Mouse (Mus musculus) kidney, adult 8-10 months (tissue): ENCODE data around the gene Pyroxd1.
"Not testable (repeated sequence)": the region's sequence is repeated elsewhere in the genome, so short reads cannot be mapped to it uniquely, and the experiment has no call there.

Source experiments
- DNase-seq, 2 experiments: peaks; one replicate each; pipeline ENCODE4 v3.0.0; 2022

Gene Pyroxd1

GRCm38 (mm10) chr6:142345440-142346038 lies at the start of gene Pyroxd1:
TSS of gene Pyroxd1 (plus strand) at chr6:142345654.
- peak; percentile 85 to 89 for DNase-seq

GRCm38 (mm10) chr6:142298098-142298497 lies 47.4 kb upstream of the Pyroxd1 start, which contains the start of gene Iapp:
TSS of gene Iapp (plus strand) at chr6:142298423.
- no peak for DNase-seq

- DNase-seq: no peak
Measured at GRCm38 (mm10) chr6:142305076-142305475, 40.4 kb upstream of the Pyroxd1 start.

GRCm38 (mm10) chr6:142314285-142314684 lies 31.2 kb upstream of the Pyroxd1 start:
- DNase-seq: peak in 1 of 2 experiments; percentile 13

- DNase-seq: no peak
Measured at GRCm38 (mm10) chr6:142317106-142317505, 28.3 kb upstream of the Pyroxd1 start.

- DNase-seq: no peak
Measured at GRCm38 (mm10) chr6:142322881-142323280, 22.6 kb upstream of the Pyroxd1 start, which contains the start of gene Slco1a5. TSS of gene Slco1a5 (minus strand) at chr6:142322981.

GRCm38 (mm10) chr6:142326598-142326997 lies 18.9 kb upstream of the Pyroxd1 start:
- no peak for DNase-seq

GRCm38 (mm10) chr6:142329201-142329600 lies 16.3 kb upstream of the Pyroxd1 start:
- DNase-seq: no peak

GRCm38 (mm10) chr6:142338961-142339360 lies 6.5 kb upstream of the Pyroxd1 start:
- DNase-seq: no peak

- no peak for DNase-seq
Measured at GRCm38 (mm10) chr6:142339576-142339975, 5.9 kb upstream of the Pyroxd1 start.

GRCm38 (mm10) chr6:142343561-142343960 lies 1.9 kb upstream of the Pyroxd1 start:
- peak in 1 of 2 experiments; percentile 57 for DNase-seq

GRCm38 (mm10) chr6:142346181-142347110 lies 992 bp downstream of the Pyroxd1 start:
- DNase-seq: no peak

GRCm38 (mm10) chr6:142347431-142348385 lies 2.3 kb downstream of the Pyroxd1 start:
- peak; percentile 19 to 22 for DNase-seq

- not testable (repeated sequence) for DNase-seq
Measured at GRCm38 (mm10) chr6:142352099-142352498, 6.6 kb downstream of the Pyroxd1 start.

GRCm38 (mm10) chr6:142357106-142357505 lies 11.7 kb downstream of the Pyroxd1 start:
- DNase-seq: no peak

GRCm38 (mm10) chr6:142362036-142362435 lies 16.6 kb downstream of the Pyroxd1 start:
- no peak for DNase-seq

- no peak for DNase-seq
Measured at GRCm38 (mm10) chr6:142363019-142363576, 17.6 kb downstream of the Pyroxd1 start.

- no peak for DNase-seq
Measured at GRCm38 (mm10) chr6:142365742-142366472, 20.5 kb downstream of the Pyroxd1 start.

GRCm38 (mm10) chr6:142366473-142367018 lies 21.1 kb downstream of the Pyroxd1 start:
- DNase-seq: no peak

GRCm38 (mm10) chr6:142367565-142367964 lies 22.1 kb downstream of the Pyroxd1 start:
- no peak for DNase-seq

- no peak for DNase-seq
Measured at GRCm38 (mm10) chr6:142369568-142369967, 24.1 kb downstream of the Pyroxd1 start.
